Mouse (Mus musculus): ENCODE measurements around the gene Slc4a2.

Slc4a2 gene

DNA sequence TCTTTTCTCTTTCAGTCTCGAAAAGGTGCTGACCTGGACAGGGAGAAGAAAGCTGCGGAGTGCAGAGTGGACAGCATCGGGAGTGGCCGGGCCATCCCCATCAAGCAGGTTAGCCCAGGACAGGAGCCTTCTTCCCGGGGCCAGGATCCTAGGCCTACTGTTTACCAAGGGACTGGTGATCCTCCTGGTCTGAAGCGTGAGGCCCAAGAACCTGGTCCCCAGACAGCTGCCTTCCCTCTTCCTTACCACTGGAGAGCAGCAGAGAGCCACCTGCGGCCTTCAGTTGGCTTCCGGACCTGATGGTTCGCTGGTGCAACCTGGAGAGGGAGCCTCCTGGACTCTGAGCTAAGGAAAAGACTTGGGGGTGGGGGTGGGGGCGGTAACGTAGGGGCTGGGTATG, 59.7 kb downstream of the Slc4a2 start:
- DNase-seq (ENCODE audit: low read depth, low spot score) = peak; percentile 58

GRCm38 (mm10) chr5:24484963-24485362, 61.3 kb downstream of the Slc4a2 start:
- Histone ChIP-seq H3K36me3 (ENCODE audit: control insufficient read depth, insufficient read depth, low read length, poor library complexity, severe bottlenecking) (peaks cover 10% of the 10 kb centered on the region), H3K27me3 (ENCODE audit: control insufficient read depth, insufficient read depth, low read length, poor library complexity, severe bottlenecking) (no peaks in the 10 kb centered on the region)
- DNase-seq (ENCODE audit: low read depth, low spot score) = no peak

More for the DNA sequence above, 59.7 kb downstream of the Slc4a2 start:
- Histone ChIP-seq H3K36me3 (ENCODE audit: control insufficient read depth, insufficient read depth, low read length, poor library complexity, severe bottlenecking) (peaks cover 17% of the 10 kb centered on the region), H3K27me3 (ENCODE audit: control insufficient read depth, insufficient read depth, low read length, poor library complexity, severe bottlenecking) (no peaks in the 10 kb centered on the region)

DNA sequence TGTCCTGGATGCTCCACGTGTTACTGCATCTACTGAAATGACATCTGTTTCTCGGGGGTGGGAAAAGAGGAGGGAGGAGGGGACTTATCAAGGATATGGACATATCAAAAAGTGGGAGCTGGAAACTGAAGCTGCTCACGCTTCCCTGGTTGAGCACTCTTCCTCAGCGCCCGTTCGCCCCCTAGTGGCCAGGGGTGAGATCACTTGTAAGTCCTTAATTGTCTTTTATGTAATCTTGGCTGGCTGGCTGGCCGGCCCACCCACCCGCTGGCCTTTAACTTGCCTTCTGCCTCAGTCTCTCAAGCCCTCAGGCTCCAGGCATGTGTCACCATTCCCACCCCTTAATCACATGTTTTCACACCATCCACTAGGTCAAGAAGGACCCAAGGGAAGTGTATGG, 62.5 kb downstream of the Slc4a2 start:
- Histone ChIP-seq H3K27me3 (ENCODE audit: control insufficient read depth, insufficient read depth, low read length, poor library complexity, severe bottlenecking) (no peaks in the 10 kb centered on the region), H3K36me3 (ENCODE audit: control insufficient read depth, insufficient read depth, low read length, poor library complexity, severe bottlenecking) (peaks cover 3% of the 10 kb centered on the region; the same call in 1 of the 2 replicates)
- peak; percentile 78 for DNase-seq (ENCODE audit: low read depth, low spot score)

- Histone ChIP-seq H3K36me3 (ENCODE audit: control insufficient read depth, insufficient read depth, low read length, poor library complexity, severe bottlenecking) (peaks cover 3% of the 10 kb centered on the region; the same call in 1 of the 2 replicates), H3K27me3 (ENCODE audit: control insufficient read depth, insufficient read depth, low read length, poor library complexity, severe bottlenecking) (no peaks in the 10 kb centered on the region)
- no peak for DNase-seq (ENCODE audit: low read depth, low spot score)
Observed at GRCm38 (mm10) chr5:24486738-24487137, 63.1 kb downstream of the Slc4a2 start.

DNA sequence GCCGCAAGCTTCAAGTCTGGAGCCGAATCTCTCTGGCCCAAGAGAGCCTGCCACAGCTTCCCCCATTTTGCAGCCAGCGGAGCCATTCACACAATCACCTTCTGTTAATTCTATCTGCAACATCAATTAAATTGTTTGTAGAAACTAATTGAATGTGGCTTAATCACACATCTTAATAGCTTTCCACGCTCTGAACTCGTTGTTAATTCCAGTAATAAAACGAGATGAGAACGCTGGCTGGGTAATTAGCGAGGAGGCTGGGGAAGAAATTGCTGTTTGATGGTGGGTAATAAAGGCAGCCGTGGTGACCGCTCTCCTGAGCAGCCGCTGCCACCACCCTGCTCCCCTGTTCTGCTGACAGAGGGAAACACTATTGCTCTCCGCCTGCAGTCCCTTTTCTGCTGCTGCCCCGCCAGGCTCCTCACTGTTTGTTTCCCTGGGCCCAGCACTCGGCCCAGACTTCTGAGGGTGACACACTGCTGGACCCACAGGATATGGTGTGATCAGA, 66.8 kb downstream of the Slc4a2 start:
- no peaks in the 10 kb centered on the region for H3K27me3 ChIP-seq (ENCODE audit: control insufficient read depth, insufficient read depth, low read length, poor library complexity, severe bottlenecking)
- H3K36me3 ChIP-seq (ENCODE audit: control insufficient read depth, insufficient read depth, low read length, poor library complexity, severe bottlenecking) = peaks cover 3% of the 10 kb centered on the region; the same call in 1 of the 2 replicates
- DNase-seq (ENCODE audit: low read depth, low spot score) = no peak
